Mouse (Mus musculus) lung, postnatal 0 days (tissue): ENCODE results near the gene Tspan12.
A peak's percentile ranks its signal among the peaks of the same experiment; 100 is the strongest.

Experiments
- CTCF ChIP-seq: IDR thresholded peaks from 2 replicates; pipeline ENCODE4 v1.5.1; 2016; ENCODE audit warnings: antibody characterized with exemption, mild to moderate bottlenecking
- EP300 ChIP-seq: IDR thresholded peaks from 2 replicates; pipeline ENCODE4 v1.6.1; 2016; ENCODE audit warnings: antibody characterized with exemption, mild to moderate bottlenecking, control low read depth

DNA sequence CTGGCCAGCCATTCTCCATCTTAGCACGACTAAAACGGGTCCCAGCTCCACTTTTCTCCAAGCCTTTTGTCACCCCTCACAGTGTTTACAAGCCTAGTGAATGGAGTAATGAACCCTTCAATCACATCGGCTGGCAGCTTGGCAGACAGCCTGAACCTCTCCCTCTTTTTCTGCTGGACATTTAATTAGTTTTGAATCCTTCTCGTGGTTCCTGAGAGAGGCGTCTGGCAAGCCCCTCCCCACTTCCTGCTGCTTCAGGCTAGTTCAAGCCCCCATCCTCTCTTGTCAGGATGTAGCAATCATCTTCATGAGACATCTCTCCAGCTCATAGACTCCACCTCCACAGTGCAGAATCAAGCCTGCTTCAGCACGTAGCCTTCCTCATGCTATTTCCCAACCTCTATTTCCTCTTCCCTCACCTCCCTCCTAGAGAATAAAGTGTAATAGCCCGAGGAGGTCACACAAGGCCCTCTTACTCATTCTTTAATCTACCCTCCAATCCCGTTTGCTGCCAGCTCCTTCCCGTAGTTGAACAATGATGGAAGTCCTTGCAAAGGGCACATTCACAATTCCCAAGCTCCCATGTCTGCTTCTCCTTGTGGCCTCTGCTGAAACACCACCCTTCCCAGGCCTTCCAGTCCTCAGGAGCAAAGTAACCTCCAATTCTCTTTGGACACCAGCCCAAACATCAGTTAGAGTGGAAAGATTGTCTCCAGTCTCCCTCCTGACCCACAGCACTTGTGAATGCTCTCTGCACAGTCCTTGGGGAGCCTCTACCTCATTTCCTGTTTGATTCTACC is 12.1 kb downstream of the Tspan12 start:
- TF ChIP-seq CTCF (0 out of 2 replicates have a peak, but pooled peaks have one; percentile 9), EP300 (peak; percentile 64)
